Mouse (Mus musculus) liver, embryonic 14.5 days (tissue): ENCODE data around the gene Serbp1. TPM values are rescaled to one million over a fixed set of nuclear protein-coding genes. Genes with fewer than 3 reads are reported as not detected.

Experiments
- ATAC-seq: fragments of 200-750 bp; cut with Nextera tagmentation; 2 replicates; pipeline ENCODE4 v1.8.0; 2017; ENCODE audit warnings: moderate number of reproducible peaks, mild to moderate bottlenecking, moderate library complexity; ENCODE audit not compliant: insufficient read depth
- DNase-seq, 3 experiments: peaks; one replicate each; pipeline ENCODE4 v3.0.0-alpha.2; 2012 to 2013; ENCODE audit warnings: low read depth in 3 of 3, low spot score in 3 of 3
- H3K27ac ChIP-seq: fragments of 300-500 bp; sonication (generic); 2 replicates; pipeline ENCODE4 v1.5.1; 2014; ENCODE audit warnings: moderate library complexity, mild to moderate bottlenecking, control low read depth, inconsistent platforms
- H3K27me3 ChIP-seq: fragments of 300-500 bp; sonication (generic); 2 replicates; pipeline ENCODE4 v1.6.1; 2014; ENCODE audit warnings: mild to moderate bottlenecking, low read length, moderate library complexity; ENCODE audit not compliant: control insufficient read depth, insufficient read depth
- H3K36me3 ChIP-seq: fragments of 300-500 bp; sonication (generic); replicated peaks from 2 replicates; pipeline ENCODE4 v1.6.1; 2014; ENCODE audit warnings: low read depth; ENCODE audit not compliant: control insufficient read depth, insufficient read depth
- H3K4me1 ChIP-seq, 2 experiments: fragments of 200-500 bp in 1 of 2; fragments of 300-500 bp in 1 of 2; sonication (generic) in 1 of 2; replicated peaks; 2 replicates each; pipeline ENCODE4 v1.6.1; 2012 to 2014; ENCODE audit warnings: antibody characterized with exemption in 1 of 2, inconsistent platforms in 1 of 2, low read length in 1 of 2; ENCODE audit not compliant: control insufficient read depth in 2 of 2, insufficient read depth in 2 of 2
- H3K4me2 ChIP-seq: fragments of 300-500 bp; sonication (generic); 2 replicates; pipeline ENCODE4 v1.6.1; 2014; ENCODE audit warnings: low read depth, mild to moderate bottlenecking, control low read depth, moderate library complexity
- H3K4me3 ChIP-seq, 2 experiments: fragments of 200-500 bp in 1 of 2; fragments of 300-500 bp in 1 of 2; sonication (generic) in 1 of 2; 2 replicates each; pipeline ENCODE4 v1.5.1; 2012 to 2014; ENCODE audit warnings: low read depth in 2 of 2, low read length in 2 of 2, mild to moderate bottlenecking in 2 of 2, control low read depth in 1 of 2, inconsistent platforms in 1 of 2, moderate library complexity in 1 of 2; ENCODE audit not compliant: insufficient read depth in 1 of 2
- H3K9ac ChIP-seq: fragments of 300-500 bp; sonication (generic); replicated peaks from 2 replicates; pipeline ENCODE4 v1.6.1; 2014; ENCODE audit warnings: mild to moderate bottlenecking, control low read depth, moderate library complexity
- H3K9me3 ChIP-seq: fragments of 300-500 bp; sonication (generic); 2 replicates; pipeline ENCODE4 v1.6.1; 2016; ENCODE audit warnings: low read length, mixed read lengths; ENCODE audit not compliant: control insufficient read depth
- CTCF ChIP-seq: IDR thresholded peaks from 2 replicates; pipeline ENCODE4 v1.5.1; 2016; ENCODE audit warnings: antibody characterized with exemption, low read depth, control low read depth
- EP300 ChIP-seq: IDR thresholded peaks from 2 replicates; pipeline ENCODE4 v1.6.1; 2016; ENCODE audit warnings: antibody characterized with exemption, low read depth
- WGBS: fragments of 180-500 bp; shearing (Covaris S2); extraction: QIAGEN DNeasy Blood & Tissue Kit; methylation state at CpG from one replicate; pipeline ENCODE4 v1.1.7; 2014; ENCODE audit not compliant: insufficient replicate concordance; 5-methylcytosine and 5-hydroxymethylcytosine counted together
- polyA plus RNA-seq, 2 experiments: library from polyadenylated mRNA; depleted of rRNA in 1 of 2; stranded (reverse) in 1 of 2; unstranded in 1 of 2; fragments of >200 nt; fragmentation: Nextera tagmentation in 1 of 2; extraction: Ambion mirVana in 1 of 2; gene quantifications; 2 replicates each; pipeline versions ENCODE4 v1.2.1 to v1.2.3; 2012 to 2014

Serbp1 gene
- polyA plus RNA-seq, 2 experiments: 336 to 339 TPM

- peak overlapping the region; percentile 20 for H3K4me2 ChIP-seq
Measured at GRCm38 (mm10) chr6:67318451-67318850, 80.5 kb downstream of the Serbp1 start.

GRCm38 (mm10) chr6:67323788-67324187 lies 85.8 kb downstream of the Serbp1 start:
- 71% methylated on average over 3 of the region's 3 CpGs for WGBS
- no peak for ATAC-seq
- H3K4me2 ChIP-seq: no peak overlapping the region

More at GRCm38 (mm10) chr6:67318451-67318850, 80.5 kb downstream of the Serbp1 start:
- H3K27me3 ChIP-seq: no peaks in the 10 kb centered on the region
- peaks cover 0 to 3% of the 10 kb centered on the region in 2 experiments; a peak in 2 of 4 replicates for H3K4me1 ChIP-seq
- H3K36me3 ChIP-seq: no peaks in the 10 kb centered on the region
- H3K4me3 ChIP-seq: no peak overlapping the region
- ATAC-seq (peak; percentile 80), DNase-seq (peak; percentile 53 to 60 (median 55))
- 12% methylated on average over 10 of the region's 10 CpGs for WGBS
- no peak overlapping the region for H3K27ac ChIP-seq
- no peak overlapping the region for H3K9ac ChIP-seq
- H3K9me3 ChIP-seq: no peaks in the 10 kb centered on the region
- TF ChIP-seq EP300 (peak; percentile 52; the same call in 1 of the 2 replicates), CTCF (peak; percentile 89)

DNA sequence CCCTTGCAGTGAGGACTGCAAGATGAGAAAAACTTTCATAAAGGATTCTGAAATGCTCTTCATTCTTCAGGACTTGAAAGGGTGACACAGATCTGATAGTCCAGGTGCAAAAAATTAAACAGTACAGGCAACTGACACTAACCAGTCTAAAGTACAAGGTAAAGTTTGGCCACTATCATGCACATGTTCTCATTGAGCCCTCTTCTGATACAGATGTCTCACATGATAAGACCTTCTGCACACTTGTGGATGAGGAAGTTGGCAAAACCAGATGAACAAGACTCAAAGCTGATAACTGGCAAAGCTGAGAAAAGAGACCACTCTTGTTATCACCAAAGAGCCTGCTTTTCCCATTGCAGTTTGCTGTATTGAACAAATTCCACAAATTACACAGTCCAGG lies 100.0 kb downstream of the Serbp1 start:
- peak; percentile 89 for ATAC-seq

More at GRCm38 (mm10) chr6:67323788-67324187, 85.8 kb downstream of the Serbp1 start:
- H3K9ac ChIP-seq: no peak overlapping the region
- DNase-seq: no peak
- 0 out of 4 replicates have a peak, but pooled peaks cover 0 to 2% of the 10 kb centered on the region in 2 experiments for H3K4me1 ChIP-seq
- H3K36me3 ChIP-seq: no peaks in the 10 kb centered on the region
- TF ChIP-seq CTCF (no peak), EP300 (no peak)
- no peaks in the 10 kb centered on the region for H3K27me3 ChIP-seq
- no peak overlapping the region for H3K27ac ChIP-seq
- no peak overlapping the region for H3K4me3 ChIP-seq
- H3K9me3 ChIP-seq: no peaks in the 10 kb centered on the region

GRCm38 (mm10) chr6:67339494-67339893 lies 101.5 kb downstream of the Serbp1 start:
- DNase-seq: no peak
- H3K36me3 ChIP-seq: no peaks in the 10 kb centered on the region
- no peaks in the 10 kb centered on the region for H3K9me3 ChIP-seq
- no peaks in the 10 kb centered on the region for H3K27me3 ChIP-seq
- ATAC-seq: no peak
- H3K4me3 ChIP-seq: no peak overlapping the region
- TF ChIP-seq CTCF (no peak), EP300 (no peak)
- H3K4me2 ChIP-seq: no peak overlapping the region
- peaks cover 13 to 16% of the 10 kb centered on the region in 2 experiments for H3K4me1 ChIP-seq
- H3K9ac ChIP-seq: no peak overlapping the region
- H3K27ac ChIP-seq: no peak overlapping the region

More for the DNA sequence above, 100.0 kb downstream of the Serbp1 start:
- Histone ChIP-seq H3K9ac (no peak overlapping the region), H3K27ac (no peak overlapping the region), H3K27me3 (no peaks in the 10 kb centered on the region), H3K4me3 (no peak overlapping the region), H3K4me2 (no peak overlapping the region), H3K9me3 (no peaks in the 10 kb centered on the region), H3K36me3 (no peaks in the 10 kb centered on the region), H3K4me1 (peaks cover 13 to 16% of the 10 kb centered on the region in 2 experiments)
- peak; percentile 16 to 47 (median 30) for DNase-seq
- TF ChIP-seq EP300: peak; percentile 79
- TF ChIP-seq CTCF: no peak

Other genes with a start within 250 kb of the Serbp1 start
- 70.1 and 90.4 TPM in 2 replicates for gene Gadd45a, start 200.7 kb upstream of the Serbp1 start, polyA plus RNA-seq (2012; rRNA removed)
- 49.8 and 56.8 TPM in 2 replicates for gene Gadd45a, start 200.7 kb upstream of the Serbp1 start, polyA plus RNA-seq (2014; fragmentation: Nextera tagmentation; extraction: Ambion mirVana)
- gene Il12rb2, start 138.0 kb downstream of the Serbp1 start, polyA plus RNA-seq (2012; rRNA removed): 0.45 TPM in 2 replicates
- gene Il12rb2, start 138.0 kb downstream of the Serbp1 start, polyA plus RNA-seq (2014; fragmentation: Nextera tagmentation; extraction: Ambion mirVana): 0.08 and 0.27 TPM in 2 replicates